Mouse (Mus musculus) stomach, embryonic 15.5 days (tissue): Measurements from ENCODE around the gene Atg3. TPM values are rescaled to one million over a fixed set of nuclear protein-coding genes. Genes with fewer than 3 reads are reported as not detected.

Experiments
- ATAC-seq: fragments of 200-750 bp; cut with Nextera tagmentation; 2 replicates; pipeline ENCODE4 v1.8.0; 2017; ENCODE audit warnings: low read depth, moderate number of reproducible peaks, moderate TSS enrichment; ENCODE audit not compliant: insufficient read depth, low FRiP score
- H3K27ac ChIP-seq: fragments of 300-500 bp; sonication (generic); 2 replicates; pipeline ENCODE4 v1.5.1; 2015; ENCODE audit warnings: mild to moderate bottlenecking, inconsistent platforms
- H3K27me3 ChIP-seq: fragments of 300-500 bp; sonication (generic); replicated peaks from 2 replicates; pipeline ENCODE4 v1.6.1; 2015; ENCODE audit warnings: inconsistent platforms
- H3K36me3 ChIP-seq: fragments of 300-500 bp; sonication (generic); 2 replicates; pipeline ENCODE4 v1.6.1; 2015; ENCODE audit warnings: inconsistent platforms
- H3K4me1 ChIP-seq: fragments of 300-500 bp; sonication (generic); 2 replicates; pipeline ENCODE4 v1.6.1; 2015; ENCODE audit warnings: inconsistent platforms
- H3K4me2 ChIP-seq: fragments of 300-500 bp; sonication (generic); 2 replicates; pipeline ENCODE4 v1.6.1; 2015; ENCODE audit warnings: mild to moderate bottlenecking, inconsistent platforms
- H3K4me3 ChIP-seq: fragments of 300-500 bp; sonication (generic); replicated peaks from 2 replicates; pipeline ENCODE4 v1.5.1; 2015; ENCODE audit warnings: inconsistent platforms
- H3K9ac ChIP-seq: fragments of 300-500 bp; sonication (generic); 2 replicates; pipeline ENCODE4 v1.6.1; 2015; ENCODE audit warnings: inconsistent platforms
- H3K9me3 ChIP-seq: fragments of 300-500 bp; sonication (generic); 2 replicates; pipeline ENCODE4 v1.6.1; 2016; ENCODE audit warnings: inconsistent platforms
- WGBS: fragments of 180-500 bp; shearing (Covaris S2); methylation state at CpG from one replicate; pipeline ENCODE4 v1.1.7; 2015; 5-methylcytosine and 5-hydroxymethylcytosine counted together
- polyA plus RNA-seq: library from polyadenylated mRNA; unstranded; fragments of >200 nt; fragmentation: Nextera tagmentation; extraction: Ambion mirVana; gene quantifications from 2 replicates; pipeline ENCODE4 v1.2.1, GENCODE M21; 2015

Gene Atg3
- polyA plus RNA-seq, 1 experiment from 2014 or later = 43.7 TPM

GRCm38 (mm10) chr16:45222771-45223170 is 64.2 kb downstream of the Atg3 start:
- Histone ChIP-seq H3K27me3 (no peaks in the 10 kb centered on the region), H3K9me3 (no peaks in the 10 kb centered on the region), H3K9ac (no peak overlapping the region), H3K36me3 (no peaks in the 10 kb centered on the region), H3K4me3 (no peak overlapping the region), H3K4me2 (no peak overlapping the region), H3K4me1 (no peaks in the 10 kb centered on the region), H3K27ac (no peak overlapping the region)
- ATAC-seq = no peak
- 78% methylated on average over 3 of the region's 3 CpGs for WGBS

GRCm38 (mm10) chr16:45223648-45224388 is 65.2 kb downstream of the Atg3 start, which contains the start of gene Btla:
Btla (plus strand) TSS chr16:45224315.
- no peak within 1 kb of the TSS for H3K27ac ChIP-seq
- H3K9me3 ChIP-seq = no peaks in the 10 kb centered on the region
- H3K4me1 ChIP-seq = no peaks in the 10 kb centered on the region
- H3K27me3 ChIP-seq = no peaks in the 10 kb centered on the region
- no peak within 1 kb of the TSS for H3K9ac ChIP-seq
- no peaks in the 10 kb centered on the region for H3K36me3 ChIP-seq
- WGBS = 56% methylated on average over 10 of the region's 10 CpGs
- no peak within 1 kb of the TSS for H3K4me2 ChIP-seq
- ATAC-seq = no peak
- no peak within 1 kb of the TSS for H3K4me3 ChIP-seq

GRCm38 (mm10) chr16:45224431-45225008 is 65.9 kb downstream of the Atg3 start:
- no peak for ATAC-seq
- Histone ChIP-seq H3K27ac (no peak overlapping the region), H3K9me3 (no peaks in the 10 kb centered on the region), H3K4me1 (no peaks in the 10 kb centered on the region), H3K4me2 (no peak overlapping the region), H3K9ac (no peak overlapping the region), H3K4me3 (no peak overlapping the region), H3K27me3 (no peaks in the 10 kb centered on the region), H3K36me3 (no peaks in the 10 kb centered on the region)
- WGBS = 59% methylated on average over 4 of the region's 4 CpGs

- Histone ChIP-seq H3K4me2 (no peak overlapping the region), H3K9me3 (no peaks in the 10 kb centered on the region), H3K27ac (no peak overlapping the region), H3K36me3 (no peaks in the 10 kb centered on the region), H3K4me3 (no peak overlapping the region), H3K4me1 (no peaks in the 10 kb centered on the region), H3K9ac (no peak overlapping the region), H3K27me3 (no peaks in the 10 kb centered on the region)
- WGBS = 74% methylated on average over 1 of the region's 1 CpGs
- no peak for ATAC-seq
Measured at GRCm38 (mm10) chr16:45227002-45227401, 68.4 kb downstream of the Atg3 start.

- WGBS = 78% methylated on average over 1 of the region's 1 CpGs
- H3K9ac ChIP-seq = no peak overlapping the region
Measured at GRCm38 (mm10) chr16:45231296-45231695, 72.7 kb downstream of the Atg3 start.

GRCm38 (mm10) chr16:45233007-45233406 is 74.4 kb downstream of the Atg3 start:
- no peak overlapping the region for H3K4me2 ChIP-seq
- H3K4me1 ChIP-seq = no peaks in the 10 kb centered on the region
- 82% methylated on average over 3 of the region's 3 CpGs for WGBS
- H3K36me3 ChIP-seq = no peaks in the 10 kb centered on the region
- no peaks in the 10 kb centered on the region for H3K9me3 ChIP-seq
- no peak overlapping the region for H3K4me3 ChIP-seq
- H3K27ac ChIP-seq = no peak overlapping the region
- ATAC-seq = no peak
- H3K27me3 ChIP-seq = no peaks in the 10 kb centered on the region
- H3K9ac ChIP-seq = no peak overlapping the region

More at GRCm38 (mm10) chr16:45231296-45231695, 72.7 kb downstream of the Atg3 start:
- Histone ChIP-seq H3K9me3 (no peaks in the 10 kb centered on the region), H3K4me2 (no peak overlapping the region), H3K36me3 (no peaks in the 10 kb centered on the region), H3K27ac (no peak overlapping the region), H3K4me3 (no peak overlapping the region), H3K27me3 (no peaks in the 10 kb centered on the region), H3K4me1 (no peaks in the 10 kb centered on the region)
- no peak for ATAC-seq

Other genes with a start within 250 kb of the Atg3 start
- 1.4 and 1.6 TPM in 2 replicates for gene Cd200r3, start 215.1 kb upstream of the Atg3 start, polyA plus RNA-seq
- 93.9 and 98.3 TPM in 2 replicates for gene Ccdc80, start 65.4 kb upstream of the Atg3 start, polyA plus RNA-seq
- 16.7 and 20.0 TPM in 2 replicates for gene Slc35a5, start 79 bp upstream of the Atg3 start, polyA plus RNA-seq
- 0.19 and 0.33 TPM in 2 replicates for gene Btla, start 65.5 kb downstream of the Atg3 start, polyA plus RNA-seq